Mouse (Mus musculus) brown adipose tissue, adult 24 weeks (tissue): ENCODE results near the gene Chrna3. TPM values are rescaled to one million over a fixed set of nuclear protein-coding genes. Genes with fewer than 3 reads are reported as not detected.

Source experiments
- polyA plus RNA-seq: library from polyadenylated mRNA; stranded (reverse); fragments of >200 nt; gene quantifications from 2 replicates; pipeline ENCODE4 v1.2.4, GENCODE M21; 2012; ENCODE audit not compliant: missing spikeins, insufficient read depth, insufficient read length

Chrna3 gene
- polyA plus RNA-seq, 1 experiment, result not detected

Other genes with a start within 250 kb of the Chrna3 start
- 15.7 and 18.2 TPM in 2 replicates for gene Ireb2, start 162.8 kb downstream of the Chrna3 start, polyA plus RNA-seq
- 2.0 and 2.1 TPM in 2 replicates for gene Hykk, start 109.3 kb downstream of the Chrna3 start, polyA plus RNA-seq
- 266 and 280 TPM in 2 replicates for gene Psma4, start 75.8 kb downstream of the Chrna3 start, polyA plus RNA-seq
- 2.0 TPM in 1 of 2 replicates, not detected in the other for gene AY074887, start 75.6 kb downstream of the Chrna3 start, polyA plus RNA-seq
- gene Chrna5, start 45.7 kb downstream of the Chrna3 start, polyA plus RNA-seq, result not detected in 2 replicates
- gene Chrnb4, start 22.2 kb upstream of the Chrna3 start, polyA plus RNA-seq, result not detected in 2 replicates
- 43.9 and 50.8 TPM in 2 replicates for gene Ube2q2, start 122.3 kb upstream of the Chrna3 start, polyA plus RNA-seq
- 19.0 and 21.6 TPM in 2 replicates for gene Fbxo22, start 182.4 kb upstream of the Chrna3 start, polyA plus RNA-seq